Mouse (Mus musculus) hindbrain, embryonic 10.5 days (tissue): ENCODE measurements around the gene Mybphl. TPM values are rescaled to one million over a fixed set of nuclear protein-coding genes. Genes with fewer than 3 reads are reported as not detected.

Source experiments
- DNase-seq: peaks from one replicate; pipeline ENCODE4 v3.0.0-alpha.2; 2017; ENCODE audit warnings: low spot score
- H3K27ac ChIP-seq: fragments of 300-500 bp; sonication (generic); 2 replicates; pipeline ENCODE4 v1.5.1; 2016; ENCODE audit warnings: mild to moderate bottlenecking, moderate library complexity
- H3K27me3 ChIP-seq: fragments of 300-500 bp; sonication (generic); 2 replicates; pipeline ENCODE4 v1.6.1; 2016; ENCODE audit warnings: mild to moderate bottlenecking; ENCODE audit not compliant: poor library complexity, insufficient read depth, severe bottlenecking
- H3K36me3 ChIP-seq: fragments of 300-500 bp; sonication (generic); 2 replicates; pipeline ENCODE4 v1.6.1; 2016; ENCODE audit warnings: mild to moderate bottlenecking, moderate library complexity
- H3K4me1 ChIP-seq: fragments of 300-500 bp; sonication (generic); replicated peaks from 2 replicates; pipeline ENCODE4 v1.6.1; 2016; ENCODE audit warnings: mild to moderate bottlenecking
- H3K4me3 ChIP-seq: fragments of 300-500 bp; sonication (generic); 2 replicates; pipeline ENCODE4 v1.5.1; 2016; ENCODE audit warnings: mild to moderate bottlenecking, moderate library complexity
- H3K9me3 ChIP-seq: fragments of 300-500 bp; sonication (generic); 2 replicates; pipeline ENCODE4 v1.6.1; 2016; ENCODE audit warnings: mild to moderate bottlenecking, moderate library complexity
- WGBS: fragments of 180-500 bp; shearing (Covaris S2); methylation state at CpG from one replicate; pipeline ENCODE4 v1.1.7; 2016; 5-methylcytosine and 5-hydroxymethylcytosine counted together
- polyA plus RNA-seq: library from polyadenylated mRNA; unstranded; fragments of >200 nt; fragmentation: Nextera tagmentation; extraction: Ambion mirVana; gene quantifications from 2 replicates; pipeline ENCODE4 v1.2.1, GENCODE M21; 2016

Gene Mybphl
- polyA plus RNA-seq, 1 experiment from 2014 or later, result not detected

- Histone ChIP-seq H3K27me3 (0 out of 2 replicates have a peak, but pooled peaks cover 7% of the 10 kb centered on the region), H3K27ac (peak overlapping the region; percentile 68), H3K4me3 (peak overlapping the region; percentile 20; the same call in 1 of the 2 replicates), H3K4me1 (peaks cover 56% of the 10 kb centered on the region), H3K36me3 (peaks cover 100% of the 10 kb centered on the region), H3K9me3 (no peaks in the 10 kb centered on the region)
- peak; percentile 87 for DNase-seq
- WGBS, result 39% methylated on average over 22 of the region's 22 CpGs
These were observed 37.2 kb downstream of the Mybphl start for GRCm38 (mm10) chr3:108401692-108402527.

- DNase-seq, result no peak
- H3K4me1 ChIP-seq, result peaks cover 62% of the 10 kb centered on the region
- no peak overlapping the region for H3K4me3 ChIP-seq
- H3K36me3 ChIP-seq, result peaks cover 100% of the 10 kb centered on the region
- H3K9me3 ChIP-seq, result no peaks in the 10 kb centered on the region
- 85% methylated on average over 15 of the region's 15 CpGs for WGBS
- H3K27ac ChIP-seq, result peak overlapping the region; percentile 68
- 0 out of 2 replicates have a peak, but pooled peaks cover 7% of the 10 kb centered on the region for H3K27me3 ChIP-seq
These were observed 37.8 kb downstream of the Mybphl start for GRCm38 (mm10) chr3:108402528-108402920.

GRCm38 (mm10) chr3:108405536-108406305 lies 41.0 kb downstream of the Mybphl start:
- peak; percentile 67 for DNase-seq
- Histone ChIP-seq H3K4me1 (peaks cover 94% of the 10 kb centered on the region), H3K27ac (peak overlapping the region; percentile 90), H3K9me3 (no peaks in the 10 kb centered on the region), H3K27me3 (0 out of 2 replicates have a peak, but pooled peaks cover 7% of the 10 kb centered on the region), H3K4me3 (peak overlapping the region; percentile 36), H3K36me3 (peaks cover 97% of the 10 kb centered on the region)
- 32% methylated on average over 14 of the region's 14 CpGs for WGBS

DNA sequence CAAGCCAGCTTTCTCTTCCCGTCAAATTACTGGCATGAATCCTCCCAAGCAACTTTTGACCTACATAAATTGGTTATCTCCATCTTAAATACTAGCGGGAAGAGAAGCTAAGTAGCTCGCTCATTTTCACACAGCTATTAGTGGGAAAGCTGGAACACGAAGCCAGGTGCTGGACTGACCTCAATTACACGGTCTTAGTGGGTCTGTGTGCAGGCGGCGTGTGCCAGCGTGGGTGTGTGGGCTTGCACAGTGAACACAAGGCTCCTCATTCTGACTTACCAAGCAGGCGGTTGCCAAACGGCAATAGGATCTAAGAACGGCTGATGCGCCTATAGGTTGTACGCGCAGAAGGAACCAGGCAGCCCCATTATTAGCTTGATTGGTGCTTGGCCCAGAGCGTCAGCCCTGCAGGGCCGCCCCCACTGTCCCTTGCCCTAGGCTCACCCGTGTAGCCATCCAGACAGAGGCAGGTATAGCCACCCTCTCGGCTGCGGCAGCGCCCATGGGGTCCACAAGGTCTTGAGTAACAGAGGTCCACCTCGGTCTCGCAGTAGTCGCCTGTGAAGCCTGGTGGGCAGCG lies 41.7 kb downstream of the Mybphl start:
- Histone ChIP-seq H3K9me3 (no peaks in the 10 kb centered on the region), H3K27ac (peak overlapping the region; percentile 90), H3K36me3 (peaks cover 97% of the 10 kb centered on the region), H3K4me3 (peak overlapping the region; percentile 36; the same call in 1 of the 2 replicates), H3K27me3 (0 out of 2 replicates have a peak, but pooled peaks cover 7% of the 10 kb centered on the region), H3K4me1 (peaks cover 100% of the 10 kb centered on the region)
- DNase-seq, result no peak
- 78% methylated on average over 24 of the region's 24 CpGs for WGBS

DNA sequence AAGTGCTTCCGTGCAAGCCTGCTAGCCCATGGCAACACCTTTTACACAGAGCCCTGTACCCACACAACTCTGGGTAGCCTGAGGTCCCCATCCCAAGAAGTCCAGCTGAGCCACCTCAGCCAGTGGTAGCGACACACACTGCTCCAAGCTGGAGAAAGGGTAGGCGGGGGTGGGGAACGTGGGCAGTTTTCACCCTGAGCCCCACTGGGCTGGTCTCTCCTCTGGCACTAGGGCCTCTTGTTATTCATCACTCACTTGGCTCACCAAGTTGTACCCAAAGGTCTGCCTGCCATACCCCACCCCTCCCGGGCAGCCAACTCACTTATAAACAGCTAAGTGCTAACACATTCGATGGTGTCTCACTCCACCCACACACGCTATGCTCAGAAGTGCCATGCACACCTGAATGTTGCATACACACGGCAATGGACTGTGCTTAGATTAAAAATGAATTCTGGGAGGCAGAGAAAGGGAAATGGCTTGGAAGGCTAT lies 43.9 kb downstream of the Mybphl start:
- Histone ChIP-seq H3K27ac (peak overlapping the region; percentile 98), H3K36me3 (peaks cover 97% of the 10 kb centered on the region), H3K4me3 (peak overlapping the region; percentile 96), H3K4me1 (peaks cover 98% of the 10 kb centered on the region), H3K27me3 (0 out of 2 replicates have a peak, but pooled peaks cover 1% of the 10 kb centered on the region), H3K9me3 (peaks cover 12% of the 10 kb centered on the region)
- 88% methylated on average over 8 of the region's 8 CpGs for WGBS
- no peak for DNase-seq

GRCm38 (mm10) chr3:108409656-108410358 lies 45.1 kb downstream of the Mybphl start:
- Histone ChIP-seq H3K4me1 (peaks cover 96% of the 10 kb centered on the region), H3K27ac (peak overlapping the region; percentile 98), H3K27me3 (no peaks in the 10 kb centered on the region), H3K36me3 (peaks cover 97% of the 10 kb centered on the region), H3K4me3 (peak overlapping the region; percentile 96), H3K9me3 (peaks cover 25% of the 10 kb centered on the region)
- peak; percentile 59 for DNase-seq
- WGBS, result 23% methylated on average over 8 of the region's 8 CpGs

DNA sequence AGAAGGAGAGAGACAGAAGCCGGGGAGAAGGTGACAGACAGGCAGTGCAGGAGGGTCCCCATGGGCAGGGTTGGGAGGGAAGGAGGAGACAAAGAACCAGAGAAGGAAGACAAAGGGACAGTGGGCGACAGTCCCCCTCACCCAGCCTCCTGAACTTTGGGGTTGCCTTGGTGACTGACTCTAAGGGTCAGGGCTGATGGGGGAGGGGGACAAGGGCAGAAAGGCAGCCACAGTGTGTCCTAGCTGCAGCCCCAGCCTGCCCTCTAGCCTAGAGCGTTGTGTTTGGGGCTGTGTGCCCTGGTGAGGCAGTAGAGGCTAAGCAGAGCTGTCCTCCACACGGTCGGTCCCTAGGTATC lies 45.6 kb downstream of the Mybphl start:
- H3K4me1 ChIP-seq, result peaks cover 96% of the 10 kb centered on the region
- WGBS, result 12% methylated on average over 5 of the region's 5 CpGs
- peaks cover 96% of the 10 kb centered on the region for H3K36me3 ChIP-seq
- peaks cover 25% of the 10 kb centered on the region for H3K9me3 ChIP-seq
- H3K27ac ChIP-seq, result peak overlapping the region; percentile 98
- no peaks in the 10 kb centered on the region for H3K27me3 ChIP-seq
- peak; percentile 89 for DNase-seq
- peak overlapping the region; percentile 96 for H3K4me3 ChIP-seq

DNA sequence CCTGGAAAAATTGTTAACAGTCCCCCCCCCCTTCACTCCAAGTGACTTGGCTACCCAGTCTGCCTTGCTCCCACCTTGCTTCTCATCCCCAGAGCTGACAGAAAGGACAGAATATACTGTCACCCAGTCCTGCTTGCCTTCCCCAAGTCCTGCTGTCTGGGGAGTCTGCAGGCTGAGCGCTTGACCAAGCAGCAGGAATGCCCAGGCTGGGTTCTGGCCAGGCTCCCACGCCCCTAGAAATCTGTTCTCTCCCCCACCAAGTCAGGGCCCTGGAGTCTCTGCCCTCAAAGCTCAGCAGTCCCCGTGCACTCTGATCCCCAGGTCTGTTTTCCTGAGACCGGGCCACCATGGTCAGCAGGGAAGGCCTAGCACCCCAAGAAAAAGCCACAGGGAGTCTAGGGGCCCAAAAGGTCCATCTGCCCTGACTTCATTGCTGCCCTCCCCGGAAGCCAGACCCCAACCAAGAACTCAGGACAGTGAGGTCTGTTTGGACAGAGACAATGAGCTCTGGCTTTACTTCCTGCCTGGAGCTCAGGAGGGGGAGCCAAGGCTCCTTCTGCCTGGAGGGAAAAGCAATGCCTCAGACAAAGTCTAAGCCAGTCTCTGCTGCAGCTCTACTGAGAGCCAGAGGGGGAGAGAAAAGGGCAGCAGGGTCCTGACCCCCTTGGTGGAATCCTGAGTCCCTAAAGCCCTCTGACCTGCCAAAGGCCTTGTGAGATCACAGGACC lies 46.5 kb downstream of the Mybphl start:
- 16% methylated on average over 5 of the region's 5 CpGs for WGBS
- peaks cover 87% of the 10 kb centered on the region for H3K36me3 ChIP-seq
- H3K4me3 ChIP-seq, result peak overlapping the region; percentile 96
- peaks cover 25% of the 10 kb centered on the region for H3K9me3 ChIP-seq
- DNase-seq, result peak; percentile 55
- H3K4me1 ChIP-seq, result peaks cover 96% of the 10 kb centered on the region
- H3K27ac ChIP-seq, result peak overlapping the region; percentile 98
- H3K27me3 ChIP-seq, result peaks cover 2% of the 10 kb centered on the region

GRCm38 (mm10) chr3:108411754-108412121 lies 47.0 kb downstream of the Mybphl start:
- Histone ChIP-seq H3K4me3 (peak overlapping the region; percentile 96), H3K9me3 (peaks cover 25% of the 10 kb centered on the region), H3K27me3 (peaks cover 8% of the 10 kb centered on the region), H3K4me1 (peaks cover 93% of the 10 kb centered on the region), H3K36me3 (peaks cover 82% of the 10 kb centered on the region), H3K27ac (peak overlapping the region; percentile 98)
- WGBS, result 36% methylated on average over 8 of the region's 8 CpGs
- no peak for DNase-seq

DNA sequence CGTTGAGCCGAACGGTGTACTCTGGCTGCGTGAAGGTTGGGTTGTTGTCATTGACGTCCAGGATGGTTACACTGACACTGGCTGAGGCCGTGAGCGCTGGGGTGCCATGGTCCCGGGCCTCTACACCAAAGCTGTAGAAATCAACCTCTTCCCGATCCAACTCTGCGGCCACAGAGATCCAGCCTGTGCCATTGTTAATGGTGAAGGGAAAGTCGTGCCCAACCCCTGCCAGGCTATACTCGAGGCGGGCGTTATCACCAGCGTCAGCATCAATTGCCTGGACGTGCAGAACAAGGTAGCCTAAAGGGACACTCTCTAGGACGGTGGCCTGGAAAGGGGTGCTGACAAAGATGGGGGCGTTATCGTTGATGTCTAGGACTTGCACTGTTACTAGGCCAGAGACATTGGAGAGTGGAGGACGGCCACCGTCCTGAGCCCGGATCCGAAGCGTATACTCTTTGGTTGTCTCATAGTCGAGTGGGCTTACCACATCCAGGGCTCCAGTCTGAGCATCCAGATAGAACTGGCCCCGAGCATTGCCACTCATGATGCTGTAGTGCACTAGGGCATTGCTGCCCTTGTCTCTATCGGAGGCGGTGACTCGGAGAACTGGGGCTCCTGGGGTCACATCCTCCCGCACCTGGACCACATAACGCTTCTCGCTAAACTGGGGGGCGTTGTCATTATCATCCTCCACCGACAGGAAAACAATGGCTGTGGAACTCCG lies 49.1 kb downstream of the Mybphl start:
- Histone ChIP-seq H3K27me3 (peaks cover 25% of the 10 kb centered on the region), H3K9me3 (peaks cover 25% of the 10 kb centered on the region), H3K27ac (peak overlapping the region; percentile 99; the same call in 1 of the 2 replicates), H3K36me3 (peaks cover 61% of the 10 kb centered on the region), H3K4me1 (peaks cover 79% of the 10 kb centered on the region), H3K4me3 (peak overlapping the region; percentile 96)
- DNase-seq, result no peak
- WGBS, result 96% methylated on average over 35 of the region's 35 CpGs
